Mouse (Mus musculus) liver, embryonic 11.5 days (tissue): ENCODE measurements around the gene Acsl5. TPM values are rescaled to one million over a fixed set of nuclear protein-coding genes. Genes with fewer than 3 reads are reported as not detected.
A peak's percentile ranks its signal among the peaks of the same experiment; 100 is the strongest.

ENCODE experiments used
- ATAC-seq: fragments of 200-750 bp; cut with Nextera tagmentation; replicated peaks from 2 replicates; pipeline ENCODE4 v1.8.0; 2017; ENCODE audit warnings: moderate number of reproducible peaks, mild to moderate bottlenecking, moderate TSS enrichment, moderate library complexity; ENCODE audit not compliant: low FRiP score
- DNase-seq: peaks from one replicate; pipeline ENCODE4 v3.0.0-alpha.2; 2017; ENCODE audit warnings: low spot score
- H3K27ac ChIP-seq: fragments of 300-500 bp; sonication (generic); 2 replicates; pipeline ENCODE4 v1.5.1; 2014; ENCODE audit warnings: mild to moderate bottlenecking, low read depth, low read length, control low read depth
- H3K27me3 ChIP-seq: fragments of 300-500 bp; sonication (generic); replicated peaks from 2 replicates; pipeline ENCODE4 v1.6.1; 2014; ENCODE audit warnings: low read length, mixed read lengths; ENCODE audit not compliant: control insufficient read depth, insufficient read depth
- H3K36me3 ChIP-seq: fragments of 300-500 bp; sonication (generic); 2 replicates; pipeline ENCODE4 v1.6.1; 2014; ENCODE audit warnings: mild to moderate bottlenecking, low read length, moderate library complexity, mixed read lengths; ENCODE audit not compliant: control insufficient read depth, insufficient read depth
- H3K4me1 ChIP-seq: fragments of 300-500 bp; sonication (generic); replicated peaks from 2 replicates; pipeline ENCODE4 v1.6.1; 2014; ENCODE audit warnings: low read length, mixed read lengths; ENCODE audit not compliant: control insufficient read depth, insufficient read depth
- H3K4me2 ChIP-seq: fragments of 300-500 bp; sonication (generic); 2 replicates; pipeline ENCODE4 v1.6.1; 2014; ENCODE audit warnings: mild to moderate bottlenecking, control low read depth, moderate library complexity
- H3K4me3 ChIP-seq: fragments of 300-500 bp; sonication (generic); 2 replicates; pipeline ENCODE4 v1.5.1; 2014; ENCODE audit warnings: low read depth, low read length, control low read depth
- H3K9ac ChIP-seq: fragments of 300-500 bp; sonication (generic); 2 replicates; pipeline ENCODE4 v1.6.1; 2014; ENCODE audit warnings: low read depth, low read length, control low read depth
- H3K9me3 ChIP-seq: fragments of 300-500 bp; sonication (generic); 2 replicates; pipeline ENCODE4 v1.6.1; 2016; ENCODE audit warnings: low read length, inconsistent platforms, mixed read lengths; ENCODE audit not compliant: control insufficient read depth
- WGBS: fragments of 180-500 bp; shearing (Covaris S2); extraction: QIAGEN DNeasy Blood & Tissue Kit; methylation state at CpG from one replicate; pipeline ENCODE4 v1.1.7; 2014; 5-methylcytosine and 5-hydroxymethylcytosine counted together
- polyA plus RNA-seq: library from polyadenylated mRNA; unstranded; fragments of >200 nt; fragmentation: Nextera tagmentation; extraction: Ambion mirVana; gene quantifications from 2 replicates; pipeline ENCODE4 v1.2.1, GENCODE M21; 2014

Acsl5 gene
- polyA plus RNA-seq, 1 experiment from 2014 or later = 125 TPM

- H3K9me3 ChIP-seq = no peaks in the 10 kb centered on the region
- no peaks in the 10 kb centered on the region for H3K36me3 ChIP-seq
- H3K27me3 ChIP-seq = no peaks in the 10 kb centered on the region
- H3K27ac ChIP-seq = no peak overlapping the region
- DNase-seq (no peak), ATAC-seq (no peak)
- H3K4me3 ChIP-seq = no peak overlapping the region
- H3K9ac ChIP-seq = no peak overlapping the region
- no peak overlapping the region for H3K4me2 ChIP-seq
- peaks cover 13% of the 10 kb centered on the region for H3K4me1 ChIP-seq
- 90% methylated on average over 4 of the region's 4 CpGs for WGBS
Measured at GRCm38 (mm10) chr19:55216876-55217275, 34.9 kb upstream of the Acsl5 start.

DNA sequence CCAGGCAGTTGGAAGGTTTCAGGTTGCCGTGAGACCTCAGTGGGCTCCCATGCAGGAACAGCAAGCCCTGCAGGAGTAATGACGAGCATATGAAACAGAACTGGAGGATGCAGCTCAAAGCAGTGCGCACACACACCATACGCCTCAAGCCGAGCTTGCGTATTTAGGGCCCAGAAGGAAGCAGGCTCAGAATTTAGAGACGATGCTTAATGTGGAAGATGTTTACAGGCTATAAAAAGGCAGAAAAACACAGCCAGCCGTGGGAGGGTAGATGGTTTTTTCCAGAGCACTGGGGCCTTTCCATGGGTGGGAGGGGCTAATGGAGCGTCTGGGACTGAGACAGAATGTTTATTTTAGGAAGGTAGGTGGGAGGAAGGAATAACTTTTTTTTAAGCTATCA lies 34.4 kb upstream of the Acsl5 start:
- Histone ChIP-seq H3K4me1 (peaks cover 13% of the 10 kb centered on the region), H3K4me2 (peak overlapping the region; percentile 72), H3K27me3 (no peaks in the 10 kb centered on the region), H3K9me3 (no peaks in the 10 kb centered on the region), H3K9ac (no peak overlapping the region), H3K4me3 (no peak overlapping the region), H3K27ac (no peak overlapping the region), H3K36me3 (no peaks in the 10 kb centered on the region)
- no peak for DNase-seq
- 74% methylated on average over 9 of the region's 9 CpGs for WGBS
- ATAC-seq = no peak

DNA sequence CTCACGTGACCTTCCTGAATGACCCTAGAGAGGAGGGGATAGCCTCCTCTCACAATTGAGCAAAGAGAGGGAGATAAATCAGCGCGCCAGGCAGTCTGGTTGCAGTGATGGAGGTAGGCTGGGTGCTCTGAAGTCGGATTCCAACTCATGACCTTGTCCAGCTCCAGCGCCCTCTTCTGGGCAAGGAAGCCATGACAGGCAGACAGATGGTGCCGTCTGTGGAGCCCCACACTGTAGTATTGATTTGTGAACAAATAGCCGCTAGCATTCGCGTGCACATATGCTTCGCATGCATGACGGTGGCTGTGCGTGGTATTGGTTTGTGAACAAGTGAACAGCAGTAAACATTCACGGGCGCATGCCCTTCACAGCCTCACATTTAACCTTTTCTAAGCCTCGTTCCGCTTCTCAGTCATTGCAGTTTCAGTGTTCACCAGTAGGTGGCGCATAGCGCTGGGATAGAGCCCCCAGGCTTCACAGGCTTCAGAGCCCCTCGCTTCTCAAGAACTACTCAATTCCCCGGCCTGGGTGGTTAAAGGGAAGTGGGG lies 33.5 kb upstream of the Acsl5 start:
- peak overlapping the region; percentile 74 for H3K27ac ChIP-seq
- H3K36me3 ChIP-seq = no peaks in the 10 kb centered on the region
- 3% methylated on average over 20 of the region's 20 CpGs for WGBS
- H3K9me3 ChIP-seq = no peaks in the 10 kb centered on the region
- peak overlapping the region; percentile 51 for H3K4me3 ChIP-seq
- peak overlapping the region; percentile 20 for H3K9ac ChIP-seq
- peak; percentile 66 for ATAC-seq
- peaks cover 13% of the 10 kb centered on the region for H3K4me1 ChIP-seq
- peak overlapping the region; percentile 72 for H3K4me2 ChIP-seq
- DNase-seq = peak; percentile 82
- H3K27me3 ChIP-seq = no peaks in the 10 kb centered on the region

- Histone ChIP-seq H3K27ac (peak overlapping the region; percentile 79), H3K9ac (peak overlapping the region; percentile 20)
- peak; percentile 96 for ATAC-seq
Measured at GRCm38 (mm10) chr19:55218741-55219221, 33.0 kb upstream of the Acsl5 start.

GRCm38 (mm10) chr19:55219359-55219758 lies 32.4 kb upstream of the Acsl5 start:
- Histone ChIP-seq H3K27me3 (no peaks in the 10 kb centered on the region), H3K4me1 (peaks cover 13% of the 10 kb centered on the region), H3K9me3 (no peaks in the 10 kb centered on the region), H3K36me3 (no peaks in the 10 kb centered on the region), H3K4me3 (no peak overlapping the region), H3K4me2 (peak overlapping the region; percentile 72), H3K9ac (no peak overlapping the region; the same call in 1 of the 2 replicates), H3K27ac (peak overlapping the region; percentile 79)
- no peak for DNase-seq
- WGBS = 56% methylated on average over 8 of the region's 8 CpGs
- ATAC-seq = no peak; the same call in 1 of the 2 replicates

More at GRCm38 (mm10) chr19:55218741-55219221, 33.0 kb upstream of the Acsl5 start:
- WGBS = 11% methylated on average over 12 of the region's 12 CpGs
- peaks cover 13% of the 10 kb centered on the region for H3K4me1 ChIP-seq
- H3K36me3 ChIP-seq = no peaks in the 10 kb centered on the region
- no peaks in the 10 kb centered on the region for H3K27me3 ChIP-seq
- no peak for DNase-seq
- peak overlapping the region; percentile 51 for H3K4me3 ChIP-seq
- H3K9me3 ChIP-seq = no peaks in the 10 kb centered on the region
- peak overlapping the region; percentile 72 for H3K4me2 ChIP-seq

GRCm38 (mm10) chr19:55221208-55221607 lies 30.5 kb upstream of the Acsl5 start:
- ATAC-seq (no peak), DNase-seq (no peak)
- no peaks in the 10 kb centered on the region for H3K9me3 ChIP-seq
- no peak overlapping the region for H3K27ac ChIP-seq
- no peaks in the 10 kb centered on the region for H3K27me3 ChIP-seq
- H3K36me3 ChIP-seq = no peaks in the 10 kb centered on the region
- H3K4me3 ChIP-seq = no peak overlapping the region
- no peak overlapping the region for H3K9ac ChIP-seq
- WGBS = 79% methylated on average over 6 of the region's 6 CpGs
- H3K4me2 ChIP-seq = no peak overlapping the region
- peaks cover 13% of the 10 kb centered on the region for H3K4me1 ChIP-seq

DNA sequence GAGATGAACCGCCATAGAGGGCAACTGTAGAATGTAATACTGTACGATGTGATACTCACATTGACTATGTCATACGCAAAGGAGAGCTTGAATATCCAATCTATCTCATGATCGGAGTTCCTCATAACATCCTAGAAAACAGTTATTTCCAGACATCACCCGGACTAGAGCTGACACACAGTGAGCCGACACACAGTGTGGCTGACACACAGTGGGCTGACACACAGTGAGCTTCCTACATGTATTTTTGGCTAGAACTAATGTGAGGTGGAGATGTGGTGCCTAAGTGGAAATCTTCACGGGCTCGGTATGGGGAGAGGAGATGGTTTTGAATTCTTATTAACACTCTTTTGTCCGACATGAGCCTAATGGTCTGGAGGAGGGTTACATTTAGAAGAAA lies 29.5 kb upstream of the Acsl5 start:
- Histone ChIP-seq H3K27ac (no peak overlapping the region), H3K4me2 (no peak overlapping the region), H3K36me3 (no peaks in the 10 kb centered on the region), H3K4me1 (peaks cover 13% of the 10 kb centered on the region), H3K27me3 (no peaks in the 10 kb centered on the region), H3K9ac (no peak overlapping the region), H3K9me3 (no peaks in the 10 kb centered on the region), H3K4me3 (no peak overlapping the region)
- ATAC-seq = no peak
- no peak for DNase-seq
- 89% methylated on average over 9 of the region's 9 CpGs for WGBS

DNA sequence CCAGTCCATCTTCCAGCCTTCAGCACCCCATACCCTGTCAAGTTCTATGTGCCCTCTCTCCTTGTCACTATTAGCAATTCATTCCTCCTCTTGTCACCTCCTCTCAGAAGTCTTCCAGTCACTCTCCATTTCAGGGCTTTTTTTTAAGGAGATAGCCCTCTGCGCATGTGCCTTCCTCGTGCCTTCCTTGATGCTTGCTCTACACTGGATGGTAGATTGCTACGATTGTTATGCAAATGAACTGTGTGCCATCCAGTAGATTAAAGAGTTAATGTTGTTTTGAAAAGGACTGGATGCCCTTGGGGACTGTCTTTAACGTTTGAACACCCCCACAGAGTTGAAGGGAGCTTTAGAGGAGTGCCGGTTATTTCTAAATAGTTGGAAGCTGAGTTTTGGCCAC lies 25.1 kb upstream of the Acsl5 start:
- Histone ChIP-seq H3K27ac (no peak overlapping the region), H3K4me3 (no peak overlapping the region), H3K27me3 (no peaks in the 10 kb centered on the region), H3K4me2 (no peak overlapping the region), H3K9ac (no peak overlapping the region), H3K36me3 (no peaks in the 10 kb centered on the region), H3K9me3 (no peaks in the 10 kb centered on the region), H3K4me1 (peaks cover 5% of the 10 kb centered on the region; the same call in 1 of the 2 replicates)
- no peak for ATAC-seq
- DNase-seq = no peak
- 70% methylated on average over 5 of the region's 5 CpGs for WGBS

DNA sequence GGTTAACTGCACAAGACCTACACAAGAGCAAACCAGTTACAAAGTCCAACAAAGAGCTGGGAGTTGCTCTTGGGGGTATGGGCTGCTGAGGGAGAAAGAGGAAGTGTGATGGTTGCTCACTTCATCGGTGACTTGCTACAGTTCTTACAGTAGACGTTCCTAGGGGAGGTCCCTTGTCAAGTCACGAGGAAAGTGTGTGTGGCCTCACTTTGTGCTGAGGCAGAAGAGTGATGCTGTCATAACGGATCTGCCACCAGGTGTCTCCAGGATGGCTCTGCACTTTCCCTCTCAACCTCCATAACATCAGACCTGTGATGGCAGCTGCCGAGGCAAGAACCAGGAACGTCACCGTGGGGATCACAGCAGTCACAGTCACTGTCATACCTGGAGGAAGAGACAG lies 24.6 kb upstream of the Acsl5 start:
- Histone ChIP-seq H3K4me1 (peaks cover 5% of the 10 kb centered on the region; the same call in 1 of the 2 replicates), H3K36me3 (no peaks in the 10 kb centered on the region), H3K4me3 (no peak overlapping the region), H3K9me3 (no peaks in the 10 kb centered on the region), H3K4me2 (no peak overlapping the region), H3K27me3 (no peaks in the 10 kb centered on the region), H3K27ac (no peak overlapping the region), H3K9ac (no peak overlapping the region)
- ATAC-seq = no peak
- WGBS = 74% methylated on average over 7 of the region's 7 CpGs
- no peak for DNase-seq
